Mouse (Mus musculus) heart, postnatal 0 days (tissue): Measurements from ENCODE around the gene Cyp2d22.

Experiments used
- CTCF ChIP-seq: IDR thresholded peaks from 2 replicates; pipeline ENCODE4 v1.5.1; 2016; ENCODE audit warnings: antibody characterized with exemption, control low read depth, low read depth
- EP300 ChIP-seq: IDR thresholded peaks from 2 replicates; pipeline ENCODE4 v1.6.1; 2016; ENCODE audit warnings: antibody characterized with exemption, low read depth

GRCm38 (mm10) chr15:82402106-82402505 lies 22.0 kb upstream of the Cyp2d22 start:
- TF ChIP-seq CTCF: no peak
- no peak for TF ChIP-seq EP300
